Mouse (Mus musculus) intestine, embryonic 14.5 days (tissue): ENCODE measurements around the gene Luc7l3. TPM values are rescaled to one million over a fixed set of nuclear protein-coding genes. Genes with fewer than 3 reads are reported as not detected.
"Not testable (repeated sequence)": the region's sequence is repeated elsewhere in the genome, so short reads cannot be mapped to it uniquely, and the experiment has no call there.

ENCODE experiments used
- ATAC-seq: fragments of 200-750 bp; cut with Nextera tagmentation; replicated peaks from 2 replicates; pipeline ENCODE4 v1.8.0; 2017; ENCODE audit warnings: low read depth, moderate number of reproducible peaks, moderate TSS enrichment, moderate library complexity; ENCODE audit not compliant: low FRiP score, low TSS enrichment
- DNase-seq: peaks from one replicate; pipeline ENCODE4 v3.0.0-alpha.2; 2018; ENCODE audit warnings: low spot score
- H3K27ac ChIP-seq: fragments of 300-500 bp; sonication (generic); 2 replicates; pipeline ENCODE4 v1.5.1; 2014; ENCODE audit warnings: low read depth, mild to moderate bottlenecking, control low read depth
- H3K27me3 ChIP-seq: fragments of 300-500 bp; sonication (generic); replicated peaks from 2 replicates; pipeline ENCODE4 v1.6.1; 2014; ENCODE audit warnings: low read length, control low read depth; ENCODE audit not compliant: control insufficient read depth, insufficient read depth
- H3K36me3 ChIP-seq: fragments of 300-500 bp; sonication (generic); 2 replicates; pipeline ENCODE4 v1.6.1; 2014; ENCODE audit warnings: low read length, control low read depth; ENCODE audit not compliant: control insufficient read depth, insufficient read depth
- H3K4me1 ChIP-seq: fragments of 300-500 bp; sonication (generic); replicated peaks from 2 replicates; pipeline ENCODE4 v1.6.1; 2014; ENCODE audit warnings: low read length, control low read depth, mixed read lengths; ENCODE audit not compliant: control insufficient read depth, insufficient read depth
- H3K4me2 ChIP-seq: fragments of 300-500 bp; sonication (generic); 2 replicates; pipeline ENCODE4 v1.6.1; 2014; ENCODE audit warnings: low read length
- H3K4me3 ChIP-seq: fragments of 300-500 bp; sonication (generic); 2 replicates; pipeline ENCODE4 v1.5.1; 2014; ENCODE audit warnings: low read depth, low read length, control low read depth, mixed read lengths
- H3K9ac ChIP-seq: fragments of 300-500 bp; sonication (generic); 2 replicates; pipeline ENCODE4 v1.6.1; 2014; ENCODE audit warnings: mild to moderate bottlenecking, low read length
- H3K9me3 ChIP-seq: fragments of 300-500 bp; sonication (generic); 2 replicates; pipeline ENCODE4 v1.6.1; 2016; ENCODE audit warnings: low read length, control low read depth; ENCODE audit not compliant: control insufficient read depth
- WGBS: fragments of 180-500 bp; shearing (Covaris S2); extraction: QIAGEN DNeasy Blood & Tissue Kit; methylation state at CpG from one replicate; pipeline ENCODE4 v1.1.7; 2014; 5-methylcytosine and 5-hydroxymethylcytosine counted together
- polyA plus RNA-seq: library from polyadenylated mRNA; unstranded; fragments of >200 nt; fragmentation: Nextera tagmentation; extraction: Ambion mirVana; gene quantifications from 2 replicates; pipeline ENCODE4 v1.2.1, GENCODE M21; 2014

Luc7l3 gene
- polyA plus RNA-seq, 1 experiment from 2014 or later = 89.6 TPM

DNA sequence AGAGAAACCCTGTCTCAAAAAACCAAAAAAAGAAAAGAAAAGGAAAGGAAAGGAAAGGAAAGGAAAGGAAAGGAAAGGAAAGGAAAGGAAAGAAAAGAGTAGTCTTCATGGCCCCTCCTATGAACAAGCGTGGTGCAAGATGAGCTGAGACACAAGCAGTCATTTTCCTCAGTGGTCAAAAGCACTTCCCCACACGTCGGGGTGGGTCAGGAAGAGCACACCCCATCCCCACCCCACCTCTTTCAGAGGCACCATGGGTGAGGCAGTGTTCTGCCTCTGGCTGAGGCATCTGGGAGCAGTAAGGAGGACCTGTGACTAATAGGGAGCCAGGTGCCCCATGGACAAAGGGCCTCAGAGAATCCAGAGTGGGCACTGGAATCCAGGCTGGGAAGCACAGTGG, 55.6 kb downstream of the Luc7l3 start:
- H3K4me1 ChIP-seq, H3K9me3 ChIP-seq, H3K27ac ChIP-seq, ATAC-seq, H3K9ac ChIP-seq, H3K4me3 ChIP-seq, H3K27me3 ChIP-seq, DNase-seq, H3K4me2 ChIP-seq, H3K36me3 ChIP-seq: not testable (repeated sequence)
- WGBS = 72% methylated on average over 3 of the region's 3 CpGs

- Histone ChIP-seq H3K9ac (peak overlapping the region; percentile 25), H3K27ac (peak overlapping the region; percentile 17; the same call in 1 of the 2 replicates), H3K4me3 (peak overlapping the region; percentile 27), H3K4me2 (peak overlapping the region; percentile 49), H3K9me3 (no peaks in the 10 kb centered on the region), H3K36me3 (no peaks in the 10 kb centered on the region), H3K27me3 (no peaks in the 10 kb centered on the region), H3K4me1 (no peaks in the 10 kb centered on the region; the same call in 1 of the 2 replicates)
- DNase-seq (peak; percentile 86), ATAC-seq (peak; percentile 40)
- 3% methylated on average over 18 of the region's 18 CpGs for WGBS
Observed at GRCm38 (mm10) chr11:94265134-94265785, 56.5 kb downstream of the Luc7l3 start.

- Histone ChIP-seq H3K9ac (no peak overlapping the region), H3K36me3 (no peaks in the 10 kb centered on the region), H3K4me1 (no peaks in the 10 kb centered on the region; the same call in 1 of the 2 replicates), H3K4me2 (no peak overlapping the region), H3K27ac (no peak overlapping the region), H3K27me3 (no peaks in the 10 kb centered on the region), H3K4me3 (no peak overlapping the region), H3K9me3 (no peaks in the 10 kb centered on the region)
- 69% methylated on average over 6 of the region's 6 CpGs for WGBS
- DNase-seq (no peak), ATAC-seq (no peak)
Observed at GRCm38 (mm10) chr11:94261585-94262370, 60.0 kb downstream of the Luc7l3 start.

- no peak overlapping the region for H3K9ac ChIP-seq
- H3K4me3 ChIP-seq = no peak overlapping the region
- no peak for ATAC-seq
- no peaks in the 10 kb centered on the region for H3K4me1 ChIP-seq
- WGBS = 86% methylated on average over 4 of the region's 4 CpGs
- no peaks in the 10 kb centered on the region for H3K27me3 ChIP-seq
- no peak for DNase-seq
- no peak overlapping the region for H3K4me2 ChIP-seq
- H3K9me3 ChIP-seq = no peaks in the 10 kb centered on the region
- H3K36me3 ChIP-seq = no peaks in the 10 kb centered on the region
- H3K27ac ChIP-seq = no peak overlapping the region
Observed at GRCm38 (mm10) chr11:94259814-94260213, 62.0 kb downstream of the Luc7l3 start.

DNA sequence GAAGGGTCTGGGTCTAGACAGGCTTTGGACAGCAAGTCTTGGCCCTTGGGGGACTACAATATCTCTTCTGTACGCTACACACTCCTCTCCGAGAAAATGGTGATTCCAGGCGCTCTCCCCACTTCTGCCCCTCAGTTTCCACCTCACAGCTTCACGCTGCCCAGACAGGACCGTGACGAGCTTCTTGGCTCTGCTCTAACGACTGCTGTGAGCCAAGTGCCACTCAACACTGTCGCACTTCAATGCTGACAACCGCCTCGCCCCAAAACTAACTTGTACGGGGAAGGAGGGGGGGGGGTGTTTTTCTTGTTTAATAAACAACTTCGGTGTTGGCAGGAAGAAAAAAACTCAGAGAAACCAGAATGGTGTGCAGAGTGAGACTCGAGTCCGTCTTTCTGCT, 63.8 kb downstream of the Luc7l3 start:
- no peaks in the 10 kb centered on the region for H3K9me3 ChIP-seq
- DNase-seq = no peak
- no peak overlapping the region for H3K4me2 ChIP-seq
- no peaks in the 10 kb centered on the region for H3K27me3 ChIP-seq
- no peak overlapping the region for H3K4me3 ChIP-seq
- no peaks in the 10 kb centered on the region for H3K36me3 ChIP-seq
- no peak overlapping the region for H3K9ac ChIP-seq
- ATAC-seq = no peak
- H3K27ac ChIP-seq = no peak overlapping the region
- 72% methylated on average over 14 of the region's 14 CpGs for WGBS
- H3K4me1 ChIP-seq = no peaks in the 10 kb centered on the region

DNA sequence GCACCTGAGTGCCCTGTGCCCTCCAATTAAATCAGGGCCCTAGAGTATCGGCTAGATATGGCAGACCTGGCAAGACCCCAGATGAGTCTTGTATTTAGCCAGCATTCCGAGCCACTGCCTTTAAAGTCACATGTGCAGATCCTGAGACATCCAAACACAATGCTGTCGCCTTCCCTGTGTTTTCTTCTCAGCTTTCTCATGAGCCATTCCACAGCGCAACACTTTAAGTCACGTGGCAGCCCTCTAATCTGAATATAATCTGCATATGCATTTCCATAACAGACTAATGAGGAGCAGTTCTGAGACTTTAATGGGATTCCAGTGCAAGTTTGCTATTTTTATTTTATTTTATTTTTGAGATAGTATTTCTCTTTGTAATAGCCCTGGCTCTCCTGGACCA, 66.1 kb downstream of the Luc7l3 start:
- H3K4me2 ChIP-seq = no peak overlapping the region
- H3K4me1 ChIP-seq = no peaks in the 10 kb centered on the region
- ATAC-seq (no peak), DNase-seq (no peak)
- H3K9me3 ChIP-seq = no peaks in the 10 kb centered on the region
- no peak overlapping the region for H3K9ac ChIP-seq
- H3K4me3 ChIP-seq = no peak overlapping the region
- no peaks in the 10 kb centered on the region for H3K36me3 ChIP-seq
- H3K27me3 ChIP-seq = no peaks in the 10 kb centered on the region
- 75% methylated on average over 5 of the region's 5 CpGs for WGBS
- H3K27ac ChIP-seq = no peak overlapping the region

DNA sequence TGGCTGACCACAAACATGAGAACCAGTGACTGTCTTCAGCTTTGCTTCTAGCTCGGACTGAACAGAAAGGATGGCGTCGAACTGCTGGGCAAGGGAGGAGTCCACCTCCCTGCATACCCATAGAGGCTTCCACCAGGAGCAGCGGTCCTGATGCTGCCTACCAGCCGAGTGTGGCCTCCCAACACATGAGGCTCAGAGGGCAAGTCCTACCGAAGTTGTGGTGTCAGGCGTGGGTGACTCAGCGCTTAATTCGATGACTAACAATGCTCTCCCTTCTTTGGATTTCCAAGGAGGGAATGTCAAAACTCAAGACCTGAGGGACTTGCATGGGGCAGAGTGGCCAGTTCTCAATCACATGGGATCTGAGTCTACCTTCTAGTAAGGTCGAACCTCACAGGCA, 68.1 kb downstream of the Luc7l3 start:
- ATAC-seq (no peak), DNase-seq (no peak)
- 87% methylated on average over 10 of the region's 10 CpGs for WGBS
- H3K4me1 ChIP-seq = no peaks in the 10 kb centered on the region
- no peak overlapping the region for H3K9ac ChIP-seq
- no peak overlapping the region for H3K27ac ChIP-seq
- no peak overlapping the region for H3K4me2 ChIP-seq
- no peak overlapping the region for H3K4me3 ChIP-seq
- no peaks in the 10 kb centered on the region for H3K9me3 ChIP-seq
- H3K36me3 ChIP-seq = no peaks in the 10 kb centered on the region
- H3K27me3 ChIP-seq = no peaks in the 10 kb centered on the region

- no peak overlapping the region for H3K4me2 ChIP-seq
- H3K4me3 ChIP-seq = no peak overlapping the region
- no peaks in the 10 kb centered on the region for H3K4me1 ChIP-seq
- WGBS = 81% methylated on average over 9 of the region's 9 CpGs
- H3K36me3 ChIP-seq = no peaks in the 10 kb centered on the region
- ATAC-seq (no peak), DNase-seq (no peak)
- no peaks in the 10 kb centered on the region for H3K9me3 ChIP-seq
- no peak overlapping the region for H3K9ac ChIP-seq
- no peak overlapping the region for H3K27ac ChIP-seq
- H3K27me3 ChIP-seq = no peaks in the 10 kb centered on the region
Observed at GRCm38 (mm10) chr11:94253156-94253555, 68.6 kb downstream of the Luc7l3 start.

DNA sequence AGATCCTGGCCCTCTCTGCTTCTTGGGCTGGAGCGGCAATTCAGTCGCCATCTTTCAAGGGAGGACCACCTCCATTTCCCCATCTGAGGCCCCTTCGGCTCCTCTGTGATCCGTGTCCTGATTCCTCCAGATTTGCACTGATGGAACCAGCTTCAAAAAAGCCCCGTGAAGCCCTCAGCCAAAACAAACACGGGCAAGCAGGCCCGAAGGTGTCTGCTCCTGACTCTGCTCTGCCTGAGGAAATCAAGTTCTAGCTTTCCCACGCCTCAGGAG, 75.1 kb downstream of the Luc7l3 start:
- Histone ChIP-seq H3K9me3 (no peaks in the 10 kb centered on the region), H3K27me3 (no peaks in the 10 kb centered on the region), H3K9ac (no peak overlapping the region), H3K36me3 (no peaks in the 10 kb centered on the region), H3K4me2 (0 out of 2 replicates have a peak overlapping the region, but pooled peaks have one; percentile 18), H3K27ac (peak overlapping the region; percentile 71), H3K4me3 (no peak overlapping the region), H3K4me1 (peaks cover 28% of the 10 kb centered on the region)
- DNase-seq (no peak), ATAC-seq (no peak; the same call in 1 of the 2 replicates)
- 67% methylated on average over 8 of the region's 8 CpGs for whole genome bisulfite sequencing
